Mouse (Mus musculus) limb, embryonic 10.5 days (tissue): ENCODE measurements around the gene Sat2. TPM values are rescaled to one million over a fixed set of nuclear protein-coding genes. Genes with fewer than 3 reads are reported as not detected.
"Not testable (repeated sequence)": the region's sequence is repeated elsewhere in the genome, so short reads cannot be mapped to it uniquely, and the experiment has no call there.

Experiments used
- DNase-seq: peaks from one replicate; pipeline ENCODE4 v3.0.0-alpha.2; 2017; ENCODE audit warnings: low spot score
- H3K27ac ChIP-seq: fragments of 300-500 bp; sonication (generic); 2 replicates; pipeline ENCODE4 v1.5.1; 2016; ENCODE audit warnings: mild to moderate bottlenecking
- H3K27me3 ChIP-seq: fragments of 300-500 bp; sonication (generic); 2 replicates; pipeline ENCODE4 v1.6.1; 2016; ENCODE audit warnings: low read depth, mild to moderate bottlenecking; ENCODE audit not compliant: poor library complexity, severe bottlenecking
- H3K36me3 ChIP-seq: fragments of 300-500 bp; sonication (generic); 2 replicates; pipeline ENCODE4 v1.6.1; 2016; ENCODE audit warnings: mild to moderate bottlenecking, moderate library complexity
- H3K4me1 ChIP-seq: fragments of 300-500 bp; sonication (generic); 2 replicates; pipeline ENCODE4 v1.6.1; 2016
- H3K4me3 ChIP-seq: fragments of 300-500 bp; sonication (generic); 2 replicates; pipeline ENCODE4 v1.5.1; 2016; ENCODE audit warnings: mild to moderate bottlenecking, moderate library complexity
- H3K9me3 ChIP-seq: fragments of 300-500 bp; sonication (generic); replicated peaks from 2 replicates; pipeline ENCODE4 v1.6.1; 2016; ENCODE audit warnings: mild to moderate bottlenecking
- WGBS: fragments of 180-500 bp; shearing (Covaris S2); methylation state at CpG from one replicate; pipeline ENCODE4 v1.1.7; 2016; 5-methylcytosine and 5-hydroxymethylcytosine counted together
- polyA plus RNA-seq: library from polyadenylated mRNA; unstranded; fragments of >200 nt; fragmentation: Nextera tagmentation; extraction: Ambion mirVana; gene quantifications from 2 replicates; pipeline ENCODE4 v1.2.1, GENCODE M21; 2016

The Sat2 gene
- polyA plus RNA-seq, 1 experiment from 2014 or later, result 13.7 TPM

DNA sequence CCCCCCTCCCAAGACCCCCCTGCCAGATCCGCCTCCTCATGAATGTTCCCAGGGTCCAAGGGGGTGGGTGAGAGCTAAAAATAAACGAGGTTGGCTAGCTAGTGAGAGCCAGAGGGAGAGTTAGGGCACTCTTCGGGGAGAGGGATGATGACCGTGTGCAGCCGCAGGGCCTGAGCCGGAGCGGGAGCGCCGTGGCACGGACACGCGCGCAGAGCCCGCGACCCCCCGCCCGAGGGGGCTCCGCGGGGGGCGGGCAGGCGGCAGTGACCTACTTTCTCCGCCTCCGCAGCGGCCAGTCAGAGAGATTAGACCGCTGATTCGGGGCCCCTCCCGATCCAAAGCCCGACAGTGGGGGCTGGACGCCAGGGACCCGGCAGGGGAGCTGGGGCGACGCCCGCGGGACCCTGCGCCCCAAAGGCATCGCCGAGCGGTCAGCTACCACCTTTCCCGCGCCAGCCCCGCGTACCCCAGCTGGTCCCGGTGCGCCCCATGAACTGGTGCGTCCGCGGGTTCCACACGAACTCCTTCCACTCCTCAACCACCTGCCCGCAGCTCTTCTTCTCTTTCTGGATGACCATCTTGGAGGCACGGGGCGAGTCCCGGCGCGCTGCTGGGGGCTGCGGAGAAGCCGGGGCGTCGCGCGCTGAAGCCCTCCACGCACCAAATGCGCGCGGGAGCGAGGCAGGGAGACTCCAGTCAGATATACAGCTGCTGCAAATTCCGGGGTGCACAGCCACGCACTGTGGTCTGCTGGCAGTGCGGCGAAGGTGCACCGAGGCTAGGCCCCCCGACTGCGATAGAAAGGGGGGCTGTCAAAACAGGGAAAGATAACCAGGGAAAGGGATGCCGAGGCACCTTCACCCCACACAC, 16.8 kb upstream of the Sat2 start:
- Histone ChIP-seq H3K9me3 (no peaks in the 10 kb centered on the region), H3K4me1 (peaks cover 38% of the 10 kb centered on the region), H3K27ac (peak overlapping the region; percentile 80), H3K4me3 (peak overlapping the region; percentile 69), H3K27me3 (peaks cover 41% of the 10 kb centered on the region), H3K36me3 (no peaks in the 10 kb centered on the region)
- DNase-seq, result peak; percentile 49
- WGBS, result under 1% methylated on average over 72 of the region's 73 CpGs

DNA sequence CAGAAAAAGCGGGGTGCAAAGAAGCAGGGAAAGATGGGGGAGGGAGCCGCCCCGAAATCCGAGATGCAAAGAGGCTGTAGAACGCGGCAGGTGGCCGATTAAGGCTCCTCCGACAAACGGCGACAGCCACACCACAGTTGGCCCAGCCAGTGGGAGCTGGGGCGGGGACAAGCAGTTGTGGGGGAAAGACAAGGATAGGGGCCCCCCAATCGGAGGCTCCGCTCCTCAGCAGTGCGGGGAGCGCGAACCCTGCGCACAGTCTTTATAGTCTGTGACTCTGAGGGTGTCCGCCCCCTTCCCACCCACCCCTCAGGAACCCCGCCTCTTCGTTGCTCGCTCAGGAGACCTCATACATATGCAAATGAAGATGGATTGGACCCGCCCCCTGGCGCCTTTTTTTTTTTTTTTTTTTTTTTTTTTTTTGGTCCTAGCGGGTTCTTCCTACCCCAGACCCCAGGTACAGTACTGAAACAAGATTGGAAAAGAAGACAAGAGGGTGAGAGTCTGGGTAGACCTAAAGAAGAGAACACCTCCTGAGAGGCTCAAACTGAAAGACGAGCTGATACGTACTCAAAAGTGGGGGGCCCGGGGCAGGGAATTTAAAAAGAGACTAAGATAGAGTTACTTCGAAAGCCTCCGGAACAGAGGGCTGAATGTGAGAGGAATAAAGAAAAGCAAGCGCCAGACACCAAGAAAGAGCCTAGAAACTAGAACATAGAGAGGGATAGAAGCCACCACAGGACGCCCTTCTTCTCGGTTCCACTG, 15.9 kb upstream of the Sat2 start, which contains the start of gene Atp1b2:
Gene Atp1b2 (minus strand): TSS at position 217 of the 765 bp plus-strand sequence.
- DNase-seq, result peak; percentile 77
- Histone ChIP-seq H3K9me3 (no peaks in the 10 kb centered on the region), H3K36me3 (no peaks in the 10 kb centered on the region), H3K4me1 (peaks cover 30% of the 10 kb centered on the region), H3K27me3 (peaks cover 41% of the 10 kb centered on the region), H3K4me3 (peak within 1 kb of the TSS; percentile 69), H3K27ac (peak within 1 kb of the TSS; percentile 80)
- WGBS, result 3% methylated on average over 32 of the region's 32 CpGs

GRCm38 (mm10) chr11:69606491-69606795, 15.4 kb upstream of the Sat2 start:
- 49% methylated on average over 2 of the region's 2 CpGs for WGBS
- no peak for DNase-seq
- no peaks in the 10 kb centered on the region for H3K36me3 ChIP-seq
- peak overlapping the region; percentile 69 for H3K4me3 ChIP-seq
- peaks cover 28% of the 10 kb centered on the region for H3K4me1 ChIP-seq
- no peaks in the 10 kb centered on the region for H3K9me3 ChIP-seq
- H3K27me3 ChIP-seq, result peaks cover 41% of the 10 kb centered on the region
- H3K27ac ChIP-seq, result peak overlapping the region; percentile 56; the same call in 1 of the 2 replicates

DNA sequence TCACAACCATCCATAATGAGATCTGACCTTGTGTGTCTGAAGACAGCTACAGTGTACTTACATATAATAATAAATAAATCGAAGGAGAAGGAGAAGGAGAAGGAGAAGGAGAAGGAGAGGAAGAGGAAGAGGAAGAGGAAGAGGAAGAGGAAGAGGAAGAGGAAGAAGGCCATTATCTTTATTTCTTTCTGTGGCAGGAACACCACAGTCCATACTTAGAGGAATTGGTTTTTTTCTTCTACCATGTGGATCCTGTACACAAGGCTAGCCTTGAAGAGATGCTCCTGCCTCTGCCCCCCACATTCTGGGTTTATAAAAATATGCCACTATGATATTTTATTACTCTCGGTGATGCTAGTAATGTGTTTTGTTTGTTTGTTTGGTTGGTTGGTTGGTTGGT, 15.0 kb upstream of the Sat2 start:
- no peak for DNase-seq
- Histone ChIP-seq H3K4me3 (no peak overlapping the region), H3K9me3 (no peaks in the 10 kb centered on the region), H3K27ac (no peak overlapping the region), H3K27me3 (peaks cover 39% of the 10 kb centered on the region), H3K36me3 (no peaks in the 10 kb centered on the region), H3K4me1 (peaks cover 28% of the 10 kb centered on the region)
- 91% methylated on average over 2 of the region's 2 CpGs for WGBS

DNA sequence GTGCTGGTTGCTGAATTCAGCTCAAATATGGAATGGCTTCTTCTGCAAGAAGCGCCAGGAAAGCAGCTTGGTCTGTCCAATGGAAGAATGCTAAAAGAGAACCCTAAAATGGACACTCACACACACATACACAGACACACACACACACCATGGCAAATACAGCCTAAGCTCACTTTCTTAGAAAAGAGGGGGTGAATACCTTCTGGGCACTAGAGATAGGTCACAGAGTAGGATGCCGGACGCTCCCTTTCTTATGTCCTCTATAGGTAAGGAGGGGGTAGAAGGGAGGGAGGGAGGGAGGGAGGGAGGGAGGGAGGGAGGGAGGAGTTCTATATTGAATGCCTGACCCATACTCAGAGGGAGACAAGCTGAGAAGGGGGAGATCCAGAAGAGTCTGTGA, 13.3 kb upstream of the Sat2 start:
- no peak for DNase-seq
- Histone ChIP-seq H3K27ac (no peak overlapping the region), H3K9me3 (no peaks in the 10 kb centered on the region), H3K27me3 (peaks cover 23% of the 10 kb centered on the region), H3K36me3 (no peaks in the 10 kb centered on the region), H3K4me3 (no peak overlapping the region), H3K4me1 (peaks cover 32% of the 10 kb centered on the region)
- 90% methylated on average over 3 of the region's 3 CpGs for WGBS

DNA sequence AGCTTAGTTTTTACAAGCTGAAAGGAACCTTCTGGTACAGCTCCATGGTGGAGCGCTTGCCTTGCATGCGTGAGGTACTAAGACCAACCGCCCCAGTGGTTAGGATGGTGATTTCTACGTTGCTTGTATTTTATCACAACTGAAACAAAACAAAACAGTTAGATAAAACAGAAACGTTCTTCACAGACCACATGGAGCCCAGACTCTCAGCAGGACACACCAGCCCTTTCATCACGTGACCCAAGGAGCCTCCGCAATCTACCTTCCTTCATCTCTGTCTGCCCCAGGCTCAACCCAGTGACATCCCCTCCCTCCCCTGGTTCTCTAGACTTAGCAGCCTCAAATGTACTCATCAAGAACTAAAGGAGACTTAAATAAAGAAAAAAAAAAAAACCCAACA, 12.4 kb upstream of the Sat2 start:
- no peak for DNase-seq
- WGBS, result 63% methylated on average over 7 of the region's 7 CpGs
- peaks cover 14% of the 10 kb centered on the region for H3K27me3 ChIP-seq
- H3K4me1 ChIP-seq, result peaks cover 30% of the 10 kb centered on the region
- H3K27ac ChIP-seq, result no peak overlapping the region
- no peaks in the 10 kb centered on the region for H3K9me3 ChIP-seq
- H3K4me3 ChIP-seq, result no peak overlapping the region
- H3K36me3 ChIP-seq, result no peaks in the 10 kb centered on the region

- Histone ChIP-seq H3K36me3 (no peaks in the 10 kb centered on the region), H3K4me1 (peaks cover 15% of the 10 kb centered on the region), H3K27me3 (peaks cover 12% of the 10 kb centered on the region), H3K9me3 (no peaks in the 10 kb centered on the region), H3K4me3 (no peak overlapping the region), H3K27ac (no peak overlapping the region)
- no peak for DNase-seq
- WGBS, result 73% methylated on average over 4 of the region's 4 CpGs
Observed at GRCm38 (mm10) chr11:69610899-69611298, 10.9 kb upstream of the Sat2 start.

DNA sequence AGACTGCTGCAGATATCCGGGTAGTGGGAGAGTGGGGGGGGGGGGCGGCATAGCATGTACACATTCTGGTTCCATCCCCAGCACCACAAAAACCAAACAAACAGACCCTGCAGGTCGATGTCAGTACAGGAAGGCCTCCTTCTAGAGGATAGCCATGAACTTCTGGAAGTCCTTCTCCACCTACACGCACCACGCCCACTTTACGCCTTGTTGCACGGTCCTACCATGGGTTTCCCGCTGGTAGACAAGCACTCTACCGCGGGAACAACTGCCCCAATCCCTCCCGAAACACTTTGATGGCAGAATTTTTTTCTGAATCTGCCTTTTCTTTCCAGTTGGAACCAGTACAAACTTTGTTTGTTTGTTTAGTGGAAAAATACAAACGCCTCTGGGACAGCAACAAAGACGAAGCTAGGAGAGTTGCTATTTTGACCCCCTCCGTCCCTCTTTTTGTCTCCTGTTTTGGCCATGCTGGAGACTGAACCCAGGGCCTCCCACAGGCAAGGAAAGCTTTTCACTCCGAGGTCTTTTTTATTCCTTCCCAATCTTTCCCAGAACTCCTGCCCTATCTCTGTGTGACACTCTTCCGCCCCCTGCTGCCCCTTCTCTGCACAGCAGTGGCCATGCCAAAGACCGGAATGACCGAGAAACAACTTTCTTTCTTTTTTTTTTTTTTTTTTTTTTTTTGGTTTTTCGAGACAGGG, 8.1 kb upstream of the Sat2 start:
- Histone ChIP-seq H3K36me3 (no peaks in the 10 kb centered on the region), H3K9me3 (no peaks in the 10 kb centered on the region), H3K27ac (peak overlapping the region; percentile 69), H3K4me1 (peaks cover 11% of the 10 kb centered on the region), H3K4me3 (peak overlapping the region; percentile 18), H3K27me3 (peaks cover 33% of the 10 kb centered on the region)
- DNase-seq, result peak; percentile 87
- 12% methylated on average over 19 of the region's 19 CpGs for WGBS

DNA sequence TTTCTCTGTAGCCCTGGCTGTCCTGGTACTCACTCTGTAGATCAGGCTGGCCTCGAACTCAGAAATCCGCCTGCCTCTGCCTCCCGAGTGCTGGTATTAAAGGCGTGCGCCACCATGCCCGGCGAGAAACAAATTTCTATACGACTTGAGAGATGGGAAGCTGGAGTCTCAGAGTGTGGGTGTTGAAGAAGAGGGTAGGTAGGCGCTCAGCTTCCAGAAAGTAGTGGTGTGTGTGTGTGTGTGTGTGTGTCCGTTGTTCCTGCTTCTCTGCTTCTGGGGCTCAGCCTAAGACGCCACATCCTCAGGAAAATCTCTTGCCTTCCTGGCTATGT, 7.6 kb upstream of the Sat2 start:
- H3K9me3 ChIP-seq, H3K36me3 ChIP-seq, DNase-seq: not testable (repeated sequence)
- peaks cover 33% of the 10 kb centered on the region for H3K27me3 ChIP-seq
- H3K27ac ChIP-seq, result peak overlapping the region; percentile 69; the same call in 1 of the 2 replicates
- 58% methylated on average over 11 of the region's 11 CpGs for WGBS
- H3K4me3 ChIP-seq, result peak overlapping the region; percentile 18
- H3K4me1 ChIP-seq, result peaks cover 11% of the 10 kb centered on the region

DNA sequence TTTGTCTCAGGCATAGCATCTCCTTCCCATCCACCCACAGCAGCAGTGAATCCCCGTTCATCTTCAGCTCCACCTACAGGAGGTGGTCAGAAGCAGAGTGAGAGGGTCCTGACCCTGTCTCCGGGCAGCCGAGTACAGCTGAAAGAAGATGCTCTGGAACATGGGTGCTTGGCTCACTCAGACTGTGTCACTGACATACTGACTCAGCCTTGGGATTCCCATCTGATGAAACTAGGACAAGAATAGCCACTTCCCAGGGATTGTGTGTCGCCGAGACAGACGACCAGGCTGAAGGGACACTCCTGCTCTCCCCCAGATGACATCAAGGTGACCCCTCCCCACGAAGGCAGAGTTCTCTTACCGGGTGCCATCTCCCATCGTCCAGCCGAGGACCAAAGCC, 5.0 kb upstream of the Sat2 start:
- Histone ChIP-seq H3K27ac (no peak overlapping the region), H3K36me3 (no peaks in the 10 kb centered on the region), H3K4me1 (peaks cover 12% of the 10 kb centered on the region), H3K9me3 (no peaks in the 10 kb centered on the region), H3K4me3 (no peak overlapping the region), H3K27me3 (peaks cover 33% of the 10 kb centered on the region)
- WGBS, result 51% methylated on average over 10 of the region's 10 CpGs
- DNase-seq, result no peak

DNA sequence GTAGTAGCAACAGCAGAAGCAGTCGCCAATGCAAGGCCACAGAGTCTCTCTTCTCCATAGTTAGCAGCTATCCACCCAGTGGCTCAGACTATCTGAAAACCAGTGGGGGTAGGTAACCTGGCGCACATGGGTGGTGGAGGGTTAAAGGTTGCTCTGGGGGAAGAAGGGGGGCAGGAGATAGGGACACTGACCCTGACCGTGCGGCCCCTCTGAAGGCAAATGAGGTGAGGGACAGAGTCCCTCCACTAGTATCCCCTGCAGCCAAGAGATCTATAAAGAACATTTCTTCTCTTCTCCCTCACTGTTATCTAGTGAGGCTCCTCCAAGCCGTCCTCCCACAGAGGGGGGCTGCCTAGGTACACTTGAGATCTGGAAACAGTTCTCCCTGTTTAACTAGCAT, 4.0 kb upstream of the Sat2 start, which contains the start of gene Shbg:
Gene Shbg (minus strand): TSS at position 101 of the 400 bp plus-strand sequence.
- Histone ChIP-seq H3K4me3 (no peak within 1 kb of the TSS), H3K36me3 (no peaks in the 10 kb centered on the region), H3K4me1 (peaks cover 23% of the 10 kb centered on the region), H3K9me3 (no peaks in the 10 kb centered on the region), H3K27ac (no peak within 1 kb of the TSS), H3K27me3 (peaks cover 33% of the 10 kb centered on the region)
- WGBS, result 75% methylated on average over 5 of the region's 5 CpGs
- DNase-seq, result no peak

GRCm38 (mm10) chr11:69620394-69621081, 1.3 kb upstream of the Sat2 start:
- 90% methylated on average over 7 of the region's 7 CpGs for WGBS
- H3K4me1 ChIP-seq, result peaks cover 17% of the 10 kb centered on the region
- no peak for DNase-seq
- no peaks in the 10 kb centered on the region for H3K9me3 ChIP-seq
- H3K4me3 ChIP-seq, result no peak overlapping the region
- H3K36me3 ChIP-seq, result no peaks in the 10 kb centered on the region
- peaks cover 25% of the 10 kb centered on the region for H3K27me3 ChIP-seq
- no peak overlapping the region for H3K27ac ChIP-seq
